Mouse (Mus musculus): Measurements from ENCODE around the gene Arhgef28. TPM values are rescaled to one million over a fixed set of nuclear protein-coding genes. Genes with fewer than 3 reads are reported as not detected.
A peak's percentile ranks its signal among the peaks of the same experiment; 100 is the strongest.
"Not testable (repeated sequence)": the region's sequence is repeated elsewhere in the genome, so short reads cannot be mapped to it uniquely, and the experiment has no call there.

Gene Arhgef28
- polyA plus RNA-seq, 1 experiment from 2014 or later: 32.7 TPM

GRCm38 (mm10) chr13:98112812-98113503 is 93.3 kb downstream of the Arhgef28 start:
- no peak for ATAC-seq (ENCODE audit: low read depth)
- H3K4me1 ChIP-seq (ENCODE audit: control insufficient read depth, insufficient read depth, low read length): no peaks in the 10 kb centered on the region
- no peaks in the 10 kb centered on the region for H3K36me3 ChIP-seq (ENCODE audit: control insufficient read depth, insufficient read depth, low read length)
- no peaks in the 10 kb centered on the region for H3K9me3 ChIP-seq (ENCODE audit: control insufficient read depth, low read length)
- H3K27ac ChIP-seq (ENCODE audit: low read depth, low read length): no peak overlapping the region
- no peaks in the 10 kb centered on the region for H3K27me3 ChIP-seq (ENCODE audit: control insufficient read depth, insufficient read depth, low read length)
- 57% methylated on average over 7 of the region's 7 CpGs for WGBS
- H3K4me3 ChIP-seq (ENCODE audit: low read depth, low read length): no peak overlapping the region
- no peak overlapping the region for H3K9ac ChIP-seq (replicated peaks; ENCODE audit: low read depth, low read length)
- H3K4me2 ChIP-seq (ENCODE audit: low read depth, low read length): no peak overlapping the region

GRCm38 (mm10) chr13:98111531-98111930 is 94.7 kb downstream of the Arhgef28 start:
- Histone ChIP-seq H3K9me3 (ENCODE audit: control insufficient read depth, low read length) (no peaks in the 10 kb centered on the region), H3K4me1 (ENCODE audit: control insufficient read depth, insufficient read depth, low read length) (no peaks in the 10 kb centered on the region), H3K9ac (replicated peaks; ENCODE audit: low read depth, low read length) (no peak overlapping the region), H3K4me3 (ENCODE audit: low read depth, low read length) (no peak overlapping the region), H3K27ac (ENCODE audit: low read depth, low read length) (no peak overlapping the region), H3K27me3 (ENCODE audit: control insufficient read depth, insufficient read depth, low read length) (no peaks in the 10 kb centered on the region), H3K4me2 (ENCODE audit: low read depth, low read length) (no peak overlapping the region), H3K36me3 (ENCODE audit: control insufficient read depth, insufficient read depth, low read length) (no peaks in the 10 kb centered on the region)
- no peak for ATAC-seq (ENCODE audit: low read depth)
- WGBS: 95% methylated on average over 5 of the region's 5 CpGs

- ATAC-seq (ENCODE audit: low read depth): no peak
- WGBS: 78% methylated on average over 2 of the region's 2 CpGs
- no peak overlapping the region for H3K4me2 ChIP-seq (ENCODE audit: low read depth, low read length)
Observed at GRCm38 (mm10) chr13:98111021-98111420, 95.2 kb downstream of the Arhgef28 start.

GRCm38 (mm10) chr13:98108481-98108880 is 97.8 kb downstream of the Arhgef28 start:
- H3K27ac ChIP-seq (ENCODE audit: low read depth, low read length); H3K4me1 ChIP-seq (ENCODE audit: control insufficient read depth, insufficient read depth, low read length); H3K4me2 ChIP-seq (ENCODE audit: low read depth, low read length); ATAC-seq (ENCODE audit: low read depth); H3K36me3 ChIP-seq (ENCODE audit: control insufficient read depth, insufficient read depth, low read length); H3K4me3 ChIP-seq (ENCODE audit: low read depth, low read length); H3K27me3 ChIP-seq (ENCODE audit: control insufficient read depth, insufficient read depth, low read length); H3K9ac ChIP-seq (replicated peaks; ENCODE audit: low read depth, low read length); H3K9me3 ChIP-seq (ENCODE audit: control insufficient read depth, low read length): not testable (repeated sequence)
- WGBS: 89% methylated on average over 3 of the region's 3 CpGs

More at GRCm38 (mm10) chr13:98111021-98111420, 95.2 kb downstream of the Arhgef28 start:
- Histone ChIP-seq H3K9ac (replicated peaks; ENCODE audit: low read depth, low read length) (no peak overlapping the region), H3K27me3 (ENCODE audit: control insufficient read depth, insufficient read depth, low read length) (no peaks in the 10 kb centered on the region), H3K9me3 (ENCODE audit: control insufficient read depth, low read length) (no peaks in the 10 kb centered on the region), H3K4me3 (ENCODE audit: low read depth, low read length) (no peak overlapping the region), H3K36me3 (ENCODE audit: control insufficient read depth, insufficient read depth, low read length) (no peaks in the 10 kb centered on the region), H3K27ac (ENCODE audit: low read depth, low read length) (no peak overlapping the region), H3K4me1 (ENCODE audit: control insufficient read depth, insufficient read depth, low read length) (no peaks in the 10 kb centered on the region)

GRCm38 (mm10) chr13:98107621-98108020 is 98.6 kb downstream of the Arhgef28 start:
- no peaks in the 10 kb centered on the region for H3K36me3 ChIP-seq (ENCODE audit: control insufficient read depth, insufficient read depth, low read length)
- H3K27ac ChIP-seq (ENCODE audit: low read depth, low read length): no peak overlapping the region
- WGBS: 76% methylated on average over 2 of the region's 2 CpGs
- H3K9me3 ChIP-seq (ENCODE audit: control insufficient read depth, low read length): no peaks in the 10 kb centered on the region
- no peak overlapping the region for H3K4me2 ChIP-seq (ENCODE audit: low read depth, low read length)
- H3K4me1 ChIP-seq (ENCODE audit: control insufficient read depth, insufficient read depth, low read length): no peaks in the 10 kb centered on the region
- H3K9ac ChIP-seq (replicated peaks; ENCODE audit: low read depth, low read length): no peak overlapping the region
- ATAC-seq (ENCODE audit: low read depth): no peak
- no peak overlapping the region for H3K4me3 ChIP-seq (ENCODE audit: low read depth, low read length)
- H3K27me3 ChIP-seq (ENCODE audit: control insufficient read depth, insufficient read depth, low read length): no peaks in the 10 kb centered on the region

GRCm38 (mm10) chr13:98095966-98096365 is 110.3 kb downstream of the Arhgef28 start:
- no peaks in the 10 kb centered on the region for H3K27me3 ChIP-seq (ENCODE audit: control insufficient read depth, insufficient read depth, low read length)
- no peak overlapping the region for H3K9ac ChIP-seq (replicated peaks; ENCODE audit: low read depth, low read length)
- WGBS: 76% methylated on average over 4 of the region's 4 CpGs
- H3K4me1 ChIP-seq (ENCODE audit: control insufficient read depth, insufficient read depth, low read length): no peaks in the 10 kb centered on the region
- ATAC-seq (ENCODE audit: low read depth): no peak
- H3K36me3 ChIP-seq (ENCODE audit: control insufficient read depth, insufficient read depth, low read length): no peaks in the 10 kb centered on the region
- H3K4me3 ChIP-seq (ENCODE audit: low read depth, low read length): no peak overlapping the region
- no peaks in the 10 kb centered on the region for H3K9me3 ChIP-seq (ENCODE audit: control insufficient read depth, low read length)
- H3K27ac ChIP-seq (ENCODE audit: low read depth, low read length): no peak overlapping the region
- H3K4me2 ChIP-seq (ENCODE audit: low read depth, low read length): no peak overlapping the region

GRCm38 (mm10) chr13:98094332-98094731 is 111.9 kb downstream of the Arhgef28 start:
- H3K27ac ChIP-seq (ENCODE audit: low read depth, low read length): no peak overlapping the region
- H3K4me3 ChIP-seq (ENCODE audit: low read depth, low read length): no peak overlapping the region
- no peaks in the 10 kb centered on the region for H3K4me1 ChIP-seq (ENCODE audit: control insufficient read depth, insufficient read depth, low read length)
- no peak overlapping the region for H3K4me2 ChIP-seq (ENCODE audit: low read depth, low read length)
- 74% methylated on average over 3 of the region's 3 CpGs for WGBS
- H3K9me3 ChIP-seq (ENCODE audit: control insufficient read depth, low read length): no peaks in the 10 kb centered on the region
- H3K27me3 ChIP-seq (ENCODE audit: control insufficient read depth, insufficient read depth, low read length): no peaks in the 10 kb centered on the region
- 0 out of 2 replicates have a peak, but pooled peaks have one; percentile 11 for ATAC-seq (ENCODE audit: low read depth)
- no peaks in the 10 kb centered on the region for H3K36me3 ChIP-seq (ENCODE audit: control insufficient read depth, insufficient read depth, low read length)
- H3K9ac ChIP-seq (replicated peaks; ENCODE audit: low read depth, low read length): no peak overlapping the region

GRCm38 (mm10) chr13:98093483-98093882 is 112.8 kb downstream of the Arhgef28 start:
- Histone ChIP-seq H3K4me1 (ENCODE audit: control insufficient read depth, insufficient read depth, low read length) (no peaks in the 10 kb centered on the region), H3K4me2 (ENCODE audit: low read depth, low read length) (no peak overlapping the region), H3K9ac (replicated peaks; ENCODE audit: low read depth, low read length) (no peak overlapping the region), H3K4me3 (ENCODE audit: low read depth, low read length) (no peak overlapping the region), H3K27me3 (ENCODE audit: control insufficient read depth, insufficient read depth, low read length) (no peaks in the 10 kb centered on the region), H3K27ac (ENCODE audit: low read depth, low read length) (peak overlapping the region; percentile 52), H3K9me3 (ENCODE audit: control insufficient read depth, low read length) (no peaks in the 10 kb centered on the region), H3K36me3 (ENCODE audit: control insufficient read depth, insufficient read depth, low read length) (no peaks in the 10 kb centered on the region)
- WGBS: 62% methylated on average over 9 of the region's 9 CpGs
- peak; percentile 31; the same call in 1 of the 2 replicates for ATAC-seq (ENCODE audit: low read depth)

GRCm38 (mm10) chr13:98092354-98093002 is 113.8 kb downstream of the Arhgef28 start:
- no peaks in the 10 kb centered on the region for H3K4me1 ChIP-seq (ENCODE audit: control insufficient read depth, insufficient read depth, low read length)
- H3K4me2 ChIP-seq (ENCODE audit: low read depth, low read length): no peak overlapping the region
- no peaks in the 10 kb centered on the region for H3K27me3 ChIP-seq (ENCODE audit: control insufficient read depth, insufficient read depth, low read length)
- ATAC-seq (ENCODE audit: low read depth): no peak
- no peak overlapping the region for H3K4me3 ChIP-seq (ENCODE audit: low read depth, low read length)
- H3K27ac ChIP-seq (ENCODE audit: low read depth, low read length): no peak overlapping the region
- no peaks in the 10 kb centered on the region for H3K9me3 ChIP-seq (ENCODE audit: control insufficient read depth, low read length)
- no peak overlapping the region for H3K9ac ChIP-seq (replicated peaks; ENCODE audit: low read depth, low read length)
- WGBS: 89% methylated on average over 12 of the region's 12 CpGs
- H3K36me3 ChIP-seq (ENCODE audit: control insufficient read depth, insufficient read depth, low read length): no peaks in the 10 kb centered on the region

Data from neural tube, embryonic 14.5 days (tissue).